Mouse (Mus musculus): ENCODE data around the gene Rbfox1.

Gene Rbfox1

GRCm38 (mm10) chr16:6483628-6484027 lies 598.5 kb downstream of the Rbfox1 start:
- DNase-seq = no peak

GRCm38 (mm10) chr16:6485631-6486030 lies 600.5 kb downstream of the Rbfox1 start:
- DNase-seq = no peak

GRCm38 (mm10) chr16:6502219-6502618 lies 617.1 kb downstream of the Rbfox1 start:
- peak; percentile 57 to 63 for DNase-seq

GRCm38 (mm10) chr16:6503573-6504331 lies 618.6 kb downstream of the Rbfox1 start:
- peak; percentile 73 for DNase-seq

- no peak for DNase-seq
Observed at GRCm38 (mm10) chr16:6508924-6509323, 623.8 kb downstream of the Rbfox1 start.

- no peak for DNase-seq
Observed at GRCm38 (mm10) chr16:6519474-6519873, 634.3 kb downstream of the Rbfox1 start.

- no peak for DNase-seq
Observed at GRCm38 (mm10) chr16:6525507-6526170, 640.5 kb downstream of the Rbfox1 start.

GRCm38 (mm10) chr16:6531459-6531858 lies 646.3 kb downstream of the Rbfox1 start:
- no peak for DNase-seq

- DNase-seq = no peak
Observed at GRCm38 (mm10) chr16:6532077-6532995, 647.2 kb downstream of the Rbfox1 start.

GRCm38 (mm10) chr16:6555776-6556175 lies 670.6 kb downstream of the Rbfox1 start:
- DNase-seq = no peak

- no peak for DNase-seq
Observed at GRCm38 (mm10) chr16:6557726-6558125, 672.6 kb downstream of the Rbfox1 start.

- DNase-seq = no peak
Observed at GRCm38 (mm10) chr16:6584700-6585099, 699.5 kb downstream of the Rbfox1 start.

- no peak for DNase-seq
Observed at GRCm38 (mm10) chr16:6585204-6585603, 700.0 kb downstream of the Rbfox1 start.

- no peak for DNase-seq
Observed at GRCm38 (mm10) chr16:6616526-6616925, 731.4 kb downstream of the Rbfox1 start.

- DNase-seq = no peak
Observed at GRCm38 (mm10) chr16:6640330-6640729, 755.2 kb downstream of the Rbfox1 start.

- DNase-seq = no peak
Observed at GRCm38 (mm10) chr16:6646941-6647340, 761.8 kb downstream of the Rbfox1 start.

- DNase-seq = no peak
Observed at GRCm38 (mm10) chr16:6648753-6649152, 763.6 kb downstream of the Rbfox1 start.

- no peak for DNase-seq
Observed at GRCm38 (mm10) chr16:6658594-6658993, 773.4 kb downstream of the Rbfox1 start.

GRCm38 (mm10) chr16:6686076-6686757 lies 801.1 kb downstream of the Rbfox1 start:
- peak in 1 of 2 experiments; percentile 38 for DNase-seq

- no peak for DNase-seq
Observed at GRCm38 (mm10) chr16:6704847-6705246, 819.7 kb downstream of the Rbfox1 start.

- no peak for DNase-seq
Observed at GRCm38 (mm10) chr16:6712341-6712740, 827.2 kb downstream of the Rbfox1 start.

- DNase-seq = no peak
Observed at GRCm38 (mm10) chr16:6715245-6715644, 830.1 kb downstream of the Rbfox1 start.
